Mouse (Mus musculus) kidney, embryonic 15.5 days (tissue): ENCODE data around the gene Hibadh. TPM values are rescaled to one million over a fixed set of nuclear protein-coding genes. Genes with fewer than 3 reads are reported as not detected.

ENCODE experiments used
- ATAC-seq: fragments of 200-750 bp; cut with Nextera tagmentation; replicated peaks from 2 replicates; pipeline ENCODE4 v1.8.0; 2017; ENCODE audit warnings: moderate TSS enrichment; ENCODE audit not compliant: low FRiP score
- H3K27ac ChIP-seq: fragments of 300-500 bp; sonication (generic); 2 replicates; pipeline ENCODE4 v1.5.1; 2015; ENCODE audit warnings: mild to moderate bottlenecking, inconsistent platforms
- H3K27me3 ChIP-seq: fragments of 300-500 bp; sonication (generic); 2 replicates; pipeline ENCODE4 v1.6.1; 2015; ENCODE audit warnings: inconsistent platforms
- H3K36me3 ChIP-seq: fragments of 300-500 bp; sonication (generic); 2 replicates; pipeline ENCODE4 v1.6.1; 2015; ENCODE audit warnings: inconsistent platforms
- H3K4me1 ChIP-seq: fragments of 300-500 bp; sonication (generic); 2 replicates; pipeline ENCODE4 v1.6.1; 2015; ENCODE audit warnings: inconsistent platforms
- H3K4me2 ChIP-seq: fragments of 300-500 bp; sonication (generic); 2 replicates; pipeline ENCODE4 v1.6.1; 2015; ENCODE audit warnings: moderate library complexity, mild to moderate bottlenecking, inconsistent platforms
- H3K4me3 ChIP-seq: fragments of 300-500 bp; sonication (generic); replicated peaks from 2 replicates; pipeline ENCODE4 v1.5.1; 2015; ENCODE audit warnings: mild to moderate bottlenecking, inconsistent platforms
- H3K9ac ChIP-seq: fragments of 300-500 bp; sonication (generic); 2 replicates; pipeline ENCODE4 v1.6.1; 2015; ENCODE audit warnings: mild to moderate bottlenecking, inconsistent platforms
- H3K9me3 ChIP-seq: fragments of 300-500 bp; sonication (generic); replicated peaks from 2 replicates; pipeline ENCODE4 v1.6.1; 2016; ENCODE audit warnings: inconsistent platforms
- WGBS: fragments of 180-500 bp; shearing (Covaris S2); methylation state at CpG from one replicate; pipeline ENCODE4 v1.1.7; 2015; ENCODE audit warnings: mixed read lengths; 5-methylcytosine and 5-hydroxymethylcytosine counted together
- polyA plus RNA-seq: library from polyadenylated mRNA; unstranded; fragments of >200 nt; fragmentation: Nextera tagmentation; extraction: Ambion mirVana; gene quantifications from 2 replicates; pipeline ENCODE4 v1.2.1, GENCODE M21; 2015

Hibadh gene
- polyA plus RNA-seq, 1 experiment from 2014 or later, result 132 TPM

DNA sequence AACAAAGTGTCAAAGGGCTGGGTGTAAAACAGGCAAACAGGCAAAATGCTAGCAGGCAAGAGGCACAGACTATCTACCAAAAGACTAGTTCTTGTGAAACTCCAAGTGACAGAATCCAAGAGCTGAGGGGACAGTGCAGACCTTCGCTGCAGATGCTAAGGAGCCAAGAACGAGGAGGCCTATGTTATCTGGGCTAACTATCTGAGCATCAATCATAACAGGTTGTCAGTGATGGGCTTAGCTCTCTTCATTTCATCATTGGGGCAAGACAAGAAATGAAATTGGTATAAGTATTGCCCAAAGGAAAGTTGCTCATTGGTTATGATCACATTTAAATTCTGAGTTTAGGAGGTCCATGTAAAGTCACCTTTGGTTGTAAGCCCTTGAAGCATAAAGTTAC is 4.8 kb downstream of the Hibadh start:
- Histone ChIP-seq H3K9me3 (no peaks in the 10 kb centered on the region), H3K27me3 (no peaks in the 10 kb centered on the region), H3K4me3 (no peak overlapping the region), H3K36me3 (no peaks in the 10 kb centered on the region), H3K4me1 (peaks cover 7% of the 10 kb centered on the region), H3K27ac (no peak overlapping the region), H3K4me2 (no peak overlapping the region), H3K9ac (no peak overlapping the region)
- no peak for ATAC-seq
- 83% methylated on average over 2 of the region's 2 CpGs for WGBS

DNA sequence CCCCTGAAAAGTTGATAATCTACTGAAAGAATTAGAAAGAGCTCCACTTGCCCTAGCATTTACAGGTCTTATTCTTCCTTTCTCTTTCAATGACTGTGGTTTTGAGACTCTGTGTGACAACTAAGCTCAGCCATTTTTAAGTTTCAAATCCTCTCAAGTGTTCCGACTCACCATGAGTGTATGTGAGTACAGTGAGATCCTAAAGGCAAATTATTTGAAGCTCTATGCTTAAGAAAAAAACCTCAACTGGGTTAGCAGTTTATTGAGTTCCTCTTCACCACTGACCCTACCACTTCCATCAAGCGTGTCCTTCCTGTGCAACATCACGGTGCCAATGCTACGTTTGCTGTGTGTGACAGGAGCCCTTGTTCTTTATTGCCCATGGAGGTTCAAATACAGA is 9.6 kb downstream of the Hibadh start:
- ATAC-seq, result no peak
- WGBS, result 89% methylated on average over 4 of the region's 4 CpGs

DNA sequence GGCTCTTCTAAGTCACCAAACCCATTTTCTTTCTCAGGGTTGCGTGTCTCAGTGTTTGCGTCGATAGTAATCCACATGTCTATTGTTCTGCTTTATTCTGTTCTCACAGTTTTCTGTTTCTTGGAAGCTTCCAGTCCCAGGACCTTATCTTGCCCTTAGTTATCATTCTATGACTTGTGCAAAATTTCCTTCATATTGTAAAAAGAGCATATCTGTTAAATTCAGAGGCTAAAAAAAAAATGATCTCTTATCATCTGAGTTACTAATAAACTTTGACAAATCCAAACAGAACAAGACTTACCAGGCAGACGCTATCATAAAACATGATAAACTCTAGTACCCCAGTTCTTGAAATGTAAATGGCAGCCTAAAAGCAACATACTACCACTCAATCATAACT is 11.0 kb downstream of the Hibadh start:
- no peaks in the 10 kb centered on the region for H3K4me1 ChIP-seq
- no peaks in the 10 kb centered on the region for H3K27me3 ChIP-seq
- H3K36me3 ChIP-seq, result peaks cover 38% of the 10 kb centered on the region
- no peaks in the 10 kb centered on the region for H3K9me3 ChIP-seq
- H3K4me3 ChIP-seq, result no peak overlapping the region
- no peak overlapping the region for H3K9ac ChIP-seq
- H3K27ac ChIP-seq, result no peak overlapping the region
- WGBS, result 94% methylated on average over 4 of the region's 4 CpGs
- no peak for ATAC-seq
- H3K4me2 ChIP-seq, result no peak overlapping the region

More for the DNA sequence above, 9.6 kb downstream of the Hibadh start:
- Histone ChIP-seq H3K9me3 (no peaks in the 10 kb centered on the region), H3K36me3 (peaks cover 28% of the 10 kb centered on the region), H3K27me3 (no peaks in the 10 kb centered on the region), H3K9ac (no peak overlapping the region), H3K4me2 (no peak overlapping the region), H3K4me3 (no peak overlapping the region), H3K27ac (no peak overlapping the region), H3K4me1 (no peaks in the 10 kb centered on the region)

DNA sequence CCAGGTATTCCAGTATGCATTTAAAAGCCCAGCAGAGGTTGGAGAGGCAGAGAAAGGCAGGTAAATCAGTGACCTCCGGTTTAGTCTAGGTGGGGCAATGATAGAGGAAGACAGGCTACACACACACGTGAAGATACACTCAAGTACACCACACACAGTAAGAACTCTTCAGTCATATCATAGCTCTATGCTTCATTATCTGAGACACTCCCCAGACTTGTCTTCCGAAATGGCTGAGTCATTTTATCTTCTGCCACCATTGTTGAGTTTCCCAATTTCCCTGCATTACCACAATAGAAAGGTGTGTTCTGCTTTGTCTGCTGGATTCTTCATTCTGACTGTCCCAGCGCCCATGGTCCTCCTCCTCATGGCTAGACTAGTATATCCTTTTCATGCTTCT is 13.5 kb downstream of the Hibadh start:
- Histone ChIP-seq H3K27me3 (no peaks in the 10 kb centered on the region), H3K4me3 (no peak overlapping the region), H3K9me3 (no peaks in the 10 kb centered on the region), H3K36me3 (peaks cover 51% of the 10 kb centered on the region), H3K27ac (no peak overlapping the region), H3K4me1 (no peaks in the 10 kb centered on the region), H3K4me2 (no peak overlapping the region), H3K9ac (no peak overlapping the region)
- 92% methylated on average over 4 of the region's 4 CpGs for WGBS
- no peak for ATAC-seq

DNA sequence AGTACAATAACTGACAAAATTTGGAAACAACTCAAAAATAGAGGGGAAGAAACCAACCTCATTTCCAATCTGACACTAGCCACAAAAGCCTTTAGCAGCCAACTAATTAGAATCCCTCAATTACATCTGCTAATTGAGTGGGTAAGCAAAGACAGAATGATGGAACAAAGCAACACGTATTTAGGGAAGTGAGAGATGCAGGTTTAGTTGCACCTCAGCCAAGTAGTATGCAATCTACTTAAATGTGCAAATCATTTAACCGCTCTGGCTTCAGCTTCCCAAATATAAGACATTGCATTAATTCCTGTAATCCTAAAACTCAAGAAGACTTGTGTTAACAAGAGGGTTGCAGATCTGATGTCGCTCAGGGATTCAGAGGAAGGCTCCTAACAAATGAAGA is 16.4 kb downstream of the Hibadh start:
- Histone ChIP-seq H3K4me3 (no peak overlapping the region), H3K9me3 (no peaks in the 10 kb centered on the region), H3K9ac (no peak overlapping the region), H3K4me2 (no peak overlapping the region), H3K4me1 (no peaks in the 10 kb centered on the region), H3K27me3 (no peaks in the 10 kb centered on the region), H3K36me3 (peaks cover 61% of the 10 kb centered on the region), H3K27ac (no peak overlapping the region)
- WGBS, result 91% methylated on average over 3 of the region's 3 CpGs
- ATAC-seq, result no peak

DNA sequence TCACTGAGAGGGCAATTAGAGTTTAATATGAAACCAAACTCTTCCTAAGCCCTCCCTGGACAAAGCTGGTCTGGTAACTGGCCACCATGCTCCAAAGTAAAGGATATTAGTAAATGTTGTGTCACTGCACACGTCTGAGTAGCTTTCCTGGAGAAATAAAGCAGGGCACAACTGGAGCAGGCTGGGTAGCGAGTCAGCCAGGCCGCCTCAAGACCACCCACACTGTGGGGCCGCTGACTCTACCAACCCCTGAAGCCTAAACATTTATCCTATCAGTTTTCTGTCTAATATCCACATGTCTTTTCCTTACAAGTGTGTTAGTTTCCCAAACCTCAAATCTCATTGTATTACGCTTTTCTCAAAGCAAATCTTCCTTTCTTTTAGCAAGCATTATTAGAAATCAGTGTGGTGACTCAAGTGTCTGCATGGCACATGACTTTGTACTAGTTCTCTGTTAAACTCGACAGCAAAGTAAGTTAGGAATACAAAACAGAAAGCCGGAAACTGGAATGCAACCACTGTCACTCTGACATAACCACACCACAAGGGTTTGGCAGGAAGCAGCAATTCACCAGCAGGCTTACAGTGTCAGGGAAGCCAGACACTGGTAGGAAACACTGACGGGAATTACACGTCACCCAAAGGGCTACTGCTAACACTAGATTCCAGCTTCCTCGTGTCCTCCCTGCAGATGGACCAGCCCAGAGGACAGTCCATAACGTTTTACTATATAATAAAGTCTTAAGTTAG is 18.3 kb downstream of the Hibadh start:
- no peak for ATAC-seq
- peaks cover 57% of the 10 kb centered on the region for H3K36me3 ChIP-seq

DNA sequence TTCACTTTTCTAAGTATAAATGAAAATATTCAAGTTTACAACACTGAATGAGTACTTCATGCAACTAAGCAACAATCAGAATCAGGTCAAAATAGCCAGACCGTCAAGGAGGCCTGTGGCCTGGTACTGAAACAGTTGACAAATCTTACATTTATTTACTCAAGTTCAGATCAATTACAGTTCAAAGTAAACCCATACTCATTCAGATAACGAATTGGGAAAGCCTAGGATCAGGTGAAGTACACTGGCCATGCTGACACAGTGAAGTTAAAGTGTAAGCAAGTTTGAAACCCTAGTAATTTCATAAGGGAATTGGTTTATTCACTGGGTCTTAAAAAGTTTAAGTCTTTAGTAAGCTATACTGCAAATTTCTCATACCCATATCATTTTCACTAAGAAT is 20.1 kb downstream of the Hibadh start:
- no peak for ATAC-seq
- 85% methylated on average over 2 of the region's 2 CpGs for WGBS

More for the DNA sequence above, 18.3 kb downstream of the Hibadh start:
- Histone ChIP-seq H3K27ac (0 out of 2 replicates have a peak overlapping the region, but pooled peaks have one; percentile 15), H3K4me2 (no peak overlapping the region), H3K4me1 (peaks cover 7% of the 10 kb centered on the region; the same call in 1 of the 2 replicates), H3K4me3 (no peak overlapping the region), H3K27me3 (no peaks in the 10 kb centered on the region), H3K9me3 (no peaks in the 10 kb centered on the region), H3K9ac (no peak overlapping the region)
- 68% methylated on average over 11 of the region's 11 CpGs for WGBS

DNA sequence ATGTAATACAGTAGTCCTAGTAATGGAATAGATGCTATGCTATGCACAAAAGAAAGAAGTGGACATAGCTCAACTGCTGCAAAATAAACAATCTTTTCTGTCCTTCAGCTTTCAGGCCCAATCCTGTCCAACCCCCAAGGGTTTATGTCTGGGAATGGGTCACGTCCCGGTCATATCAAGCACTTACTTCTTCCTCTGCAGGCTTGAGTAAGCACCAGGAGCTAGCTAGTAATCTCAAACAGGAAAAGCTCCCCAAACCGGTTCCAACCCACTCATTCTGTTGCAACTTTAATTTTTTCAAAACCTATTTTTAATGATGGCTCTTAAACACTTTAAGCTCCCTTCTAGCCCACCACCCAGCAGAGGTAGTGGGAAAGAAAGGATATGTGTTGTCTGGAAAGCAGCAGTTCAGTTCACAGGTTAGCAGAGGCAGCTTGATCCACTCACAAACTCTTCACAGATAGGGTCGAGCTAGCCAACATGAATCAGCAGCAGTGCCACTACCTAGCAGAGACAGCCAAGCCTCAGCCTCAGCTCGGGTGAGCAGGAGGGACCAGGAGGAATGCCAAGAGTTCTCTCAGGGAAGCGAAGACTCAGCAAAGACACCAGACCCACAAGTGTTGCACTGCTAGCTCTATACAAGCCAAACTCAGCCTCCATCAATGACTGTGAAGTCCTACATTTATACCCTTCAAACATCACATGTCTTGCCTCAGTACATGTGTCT is 30.4 kb downstream of the Hibadh start:
- H3K4me1 ChIP-seq, result peaks cover 24% of the 10 kb centered on the region
- WGBS, result 50% methylated on average over 6 of the region's 6 CpGs
- no peak overlapping the region for H3K4me3 ChIP-seq
- 0 out of 2 replicates have a peak, but pooled peaks cover 5% of the 10 kb centered on the region for H3K36me3 ChIP-seq
- H3K27me3 ChIP-seq, result no peaks in the 10 kb centered on the region
- no peaks in the 10 kb centered on the region for H3K9me3 ChIP-seq
- peak overlapping the region; percentile 14; the same call in 1 of the 2 replicates for H3K4me2 ChIP-seq
- ATAC-seq, result peak; percentile 75
- no peak overlapping the region for H3K9ac ChIP-seq
- H3K27ac ChIP-seq, result peak overlapping the region; percentile 90

More for the DNA sequence above, 20.1 kb downstream of the Hibadh start:
- Histone ChIP-seq H3K4me1 (peaks cover 7% of the 10 kb centered on the region; the same call in 1 of the 2 replicates), H3K9me3 (no peaks in the 10 kb centered on the region), H3K9ac (no peak overlapping the region), H3K27me3 (no peaks in the 10 kb centered on the region), H3K4me2 (no peak overlapping the region), H3K4me3 (no peak overlapping the region), H3K27ac (no peak overlapping the region), H3K36me3 (peaks cover 45% of the 10 kb centered on the region)

DNA sequence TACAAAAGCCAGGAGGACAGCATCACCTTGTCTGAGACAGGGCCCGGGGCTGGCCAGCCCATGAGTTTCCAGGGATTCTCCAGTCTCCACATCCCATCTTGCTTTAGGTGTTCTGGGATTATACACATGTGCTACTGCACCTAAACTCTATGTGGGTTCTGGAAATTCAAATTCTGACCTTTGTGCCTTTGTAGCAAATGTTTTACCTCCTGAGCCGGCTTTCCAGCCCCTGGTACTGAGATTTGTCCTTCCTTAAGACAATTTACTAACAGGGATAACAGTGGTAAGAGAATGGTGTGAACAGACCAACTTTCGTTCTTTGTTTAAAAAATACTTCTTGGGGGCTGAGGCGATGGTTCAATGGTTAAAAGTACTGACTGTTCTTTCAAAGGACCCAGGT is 32.1 kb downstream of the Hibadh start:
- Histone ChIP-seq H3K4me2 (no peak overlapping the region), H3K4me3 (no peak overlapping the region), H3K36me3 (0 out of 2 replicates have a peak, but pooled peaks cover 11% of the 10 kb centered on the region), H3K9me3 (no peaks in the 10 kb centered on the region), H3K9ac (no peak overlapping the region), H3K4me1 (peaks cover 25% of the 10 kb centered on the region), H3K27ac (peak overlapping the region; percentile 27; the same call in 1 of the 2 replicates), H3K27me3 (no peaks in the 10 kb centered on the region)
- 78% methylated on average over 4 of the region's 4 CpGs for WGBS
- ATAC-seq, result no peak

DNA sequence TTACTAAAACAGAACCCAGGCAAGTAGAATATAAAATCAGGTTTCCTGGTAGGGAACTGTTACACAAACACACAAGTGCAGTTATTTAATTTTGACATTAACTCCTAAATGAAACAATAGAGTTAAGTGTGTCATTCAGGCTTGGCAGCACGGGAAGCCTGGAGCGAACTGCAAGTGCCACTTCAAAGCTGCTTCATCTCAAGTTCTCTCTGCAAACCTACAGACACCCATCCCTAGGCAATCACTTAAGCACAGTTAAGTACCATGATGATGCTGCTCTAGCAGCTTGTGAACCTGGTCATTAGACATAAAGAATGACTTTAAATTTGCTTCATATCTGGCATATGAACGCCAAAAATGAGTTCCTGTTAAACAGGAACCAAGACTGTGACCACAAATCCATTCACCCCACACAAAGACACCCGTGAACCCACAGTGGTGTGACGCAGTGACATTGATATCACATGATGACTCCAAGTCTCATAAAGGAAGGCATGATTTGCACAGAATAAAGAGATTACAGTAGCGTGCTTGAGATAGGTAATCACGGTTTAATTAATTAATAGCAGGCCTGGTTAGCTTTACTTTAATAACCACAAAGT is 33.3 kb downstream of the Hibadh start:
- no peaks in the 10 kb centered on the region for H3K27me3 ChIP-seq
- H3K4me1 ChIP-seq, result peaks cover 31% of the 10 kb centered on the region
- H3K9ac ChIP-seq, result no peak overlapping the region
- H3K9me3 ChIP-seq, result no peaks in the 10 kb centered on the region
- 76% methylated on average over 7 of the region's 7 CpGs for WGBS
- H3K27ac ChIP-seq, result no peak overlapping the region
- no peak overlapping the region for H3K4me3 ChIP-seq
- H3K4me2 ChIP-seq, result no peak overlapping the region
- ATAC-seq, result no peak
- 0 out of 2 replicates have a peak, but pooled peaks cover 11% of the 10 kb centered on the region for H3K36me3 ChIP-seq

DNA sequence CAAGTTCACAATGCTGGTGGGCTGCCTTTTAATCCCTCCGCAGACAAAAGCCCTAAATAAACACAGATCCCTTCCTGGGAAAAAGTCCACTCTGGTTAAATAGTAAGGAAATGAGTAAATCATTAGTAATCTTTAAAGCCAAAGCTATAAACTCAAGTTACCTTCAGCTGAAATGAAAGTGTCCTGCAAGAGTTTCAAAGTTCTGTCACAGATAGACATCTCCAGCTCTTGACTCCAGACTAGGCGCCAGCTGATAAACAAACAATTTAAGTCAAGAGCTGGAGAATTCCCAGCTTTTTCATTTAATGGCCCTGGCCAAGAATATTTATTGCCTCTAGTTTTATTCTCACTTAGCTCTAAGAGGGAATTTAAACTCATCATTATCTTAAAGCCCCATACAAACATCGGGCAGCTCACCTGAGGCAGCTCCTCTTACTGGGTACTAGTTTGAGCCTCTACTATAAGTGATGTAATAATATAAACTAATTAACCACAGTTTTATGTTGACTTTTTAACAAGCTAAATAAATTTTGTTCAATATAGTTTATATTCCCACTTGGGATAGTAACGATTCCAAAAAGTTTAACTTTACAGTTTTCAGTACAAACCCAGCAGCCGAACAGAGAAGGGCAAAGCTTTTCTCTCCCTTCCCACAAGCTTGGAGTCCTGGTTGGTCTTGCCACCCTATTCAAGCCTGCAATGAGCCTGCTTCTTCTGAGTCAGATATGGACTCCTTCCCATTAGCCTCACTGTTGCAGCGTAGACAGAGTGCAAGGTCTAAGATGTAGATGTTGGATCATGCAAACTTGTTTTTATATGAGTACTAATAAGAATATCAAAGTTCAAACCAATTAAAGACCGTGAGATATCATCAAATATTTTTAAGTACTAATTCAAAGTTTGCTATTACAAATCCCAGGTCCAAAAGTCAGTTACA is 38.2 kb downstream of the Hibadh start:
- Histone ChIP-seq H3K4me3 (no peak overlapping the region), H3K9ac (no peak overlapping the region), H3K9me3 (no peaks in the 10 kb centered on the region), H3K4me2 (peak overlapping the region; percentile 35), H3K36me3 (0 out of 2 replicates have a peak, but pooled peaks cover 5% of the 10 kb centered on the region), H3K27ac (peak overlapping the region; percentile 83), H3K27me3 (no peaks in the 10 kb centered on the region), H3K4me1 (peaks cover 21% of the 10 kb centered on the region)
- 42% methylated on average over 7 of the region's 7 CpGs for WGBS
- ATAC-seq, result no peak; the same call in 1 of the 2 replicates
